Mouse (Mus musculus) testis, adult 2 months (tissue): ENCODE results near the gene Nsmce1.

Experiments used
- CTCF ChIP-seq: fragments of 200-500 bp; IDR thresholded peaks from 2 replicates; pipeline ENCODE4 v1.5.1; 2012; ENCODE audit warnings: low read depth, mild to moderate bottlenecking, inconsistent platforms, low read length, moderate library complexity; ENCODE audit not compliant: control insufficient read depth, insufficient read depth, insufficient replicate concordance
- POLR2A ChIP-seq: fragments of 200-500 bp; IDR thresholded peaks from 2 replicates; pipeline ENCODE4 v1.6.1; 2012; ENCODE audit warnings: low read depth, mild to moderate bottlenecking, inconsistent platforms, low read length, moderate library complexity; ENCODE audit not compliant: control insufficient read depth

DNA sequence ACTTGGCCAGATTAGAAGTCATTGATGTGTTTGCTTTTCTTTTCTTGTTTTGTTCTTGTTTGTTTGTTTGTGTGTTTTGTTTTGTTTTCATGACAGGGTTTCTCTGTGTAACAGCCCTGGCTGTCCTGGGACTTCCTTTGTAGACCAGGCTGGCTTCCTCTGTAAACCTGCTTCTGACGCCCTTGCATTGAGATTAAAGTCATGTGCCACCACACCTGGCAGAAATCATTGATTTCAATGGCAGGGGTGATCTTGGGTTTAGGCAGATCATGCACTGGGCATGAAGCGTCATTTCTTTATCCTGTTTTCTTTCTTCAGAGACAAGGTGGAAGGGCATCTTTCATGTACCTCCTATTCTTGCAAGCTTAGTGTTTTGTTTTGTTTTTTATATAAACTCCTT is 15.9 kb upstream of the Nsmce1 start:
- no peak for TF ChIP-seq CTCF
- no peak for TF ChIP-seq POLR2A
